Mouse (Mus musculus) B cell, adult 2 months (primary cell): ENCODE measurements around the gene Rtel1.

Experiments
- DNase-seq, 2 experiments: peaks; one replicate each; pipeline ENCODE4 v3.0.0; 2022

Gene Rtel1

DNA sequence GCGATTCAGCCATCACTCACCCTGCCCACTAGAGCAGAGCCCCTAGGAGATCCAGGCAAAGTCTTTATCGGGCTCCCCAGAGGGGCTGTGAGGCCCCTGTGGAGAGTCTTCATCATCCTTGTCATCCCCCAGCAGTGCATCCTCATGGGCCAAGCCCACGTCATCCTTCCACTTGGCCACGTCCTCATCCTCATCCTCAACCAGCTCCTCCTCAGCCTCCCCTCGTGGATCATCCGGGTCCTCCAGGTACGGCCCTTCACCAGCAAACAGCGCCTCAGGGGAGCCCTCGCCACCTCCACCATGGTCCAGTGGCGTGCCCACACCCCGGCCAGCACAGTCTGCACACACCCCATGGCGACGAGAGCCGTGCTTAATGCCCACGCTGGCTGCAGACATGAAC, 71.5 kb downstream of the Rtel1 start:
- no peak for DNase-seq

DNA sequence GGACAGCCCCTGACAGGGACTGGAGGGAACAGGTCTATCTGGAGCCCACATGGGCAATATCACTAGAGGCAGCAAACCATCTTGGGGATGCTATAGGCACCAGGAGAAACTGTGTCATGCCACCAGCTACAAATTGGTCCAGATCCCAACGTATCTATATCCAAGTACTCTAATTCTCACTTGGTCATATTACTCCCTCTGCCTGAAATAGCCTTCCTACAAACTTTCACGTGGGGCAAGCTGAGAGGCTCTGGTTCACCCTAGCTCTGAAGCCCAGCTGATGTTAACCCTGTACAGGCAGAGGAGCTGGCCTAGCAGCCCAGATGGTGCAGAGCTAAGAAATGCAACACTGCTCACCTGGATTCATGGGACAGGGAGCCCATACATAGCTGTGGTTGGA, 72.0 kb downstream of the Rtel1 start:
- no peak for DNase-seq

- peak; percentile 85 to 86 for DNase-seq
These were observed 73.2 kb downstream of the Rtel1 start for GRCm38 (mm10) chr2:181392600-181393213.

- no peak for DNase-seq
These were observed 74.5 kb downstream of the Rtel1 start for GRCm38 (mm10) chr2:181394086-181394485.

- no peak for DNase-seq
These were observed 77.7 kb downstream of the Rtel1 start for GRCm38 (mm10) chr2:181397207-181397761.

- DNase-seq = no peak
These were observed 82.0 kb downstream of the Rtel1 start for GRCm38 (mm10) chr2:181401497-181401896.

DNA sequence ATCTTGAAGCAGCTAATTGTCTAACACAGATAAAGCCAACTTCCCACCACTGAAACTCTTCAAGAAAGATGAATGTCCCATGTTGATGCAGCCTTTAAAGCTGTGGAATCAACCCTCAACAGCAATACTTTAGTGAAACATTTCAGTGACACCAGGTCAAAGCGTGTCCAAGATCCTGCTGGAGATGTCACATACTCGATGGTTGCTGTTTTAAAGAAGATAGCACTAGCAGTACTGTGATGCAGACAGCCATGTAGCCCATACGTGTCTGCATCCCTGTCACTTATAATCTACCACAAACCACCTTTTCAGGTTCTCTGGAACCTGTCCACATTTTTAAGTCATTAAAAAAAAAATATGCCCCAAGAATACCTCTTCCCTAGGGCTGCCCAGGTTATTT, 84.2 kb downstream of the Rtel1 start:
- no peak for DNase-seq
